Mouse (Mus musculus) kidney, embryonic 14.5 days (tissue): ENCODE data around the gene Cacna2d3. TPM values are rescaled to one million over a fixed set of nuclear protein-coding genes. Genes with fewer than 3 reads are reported as not detected.

ENCODE experiments used
- ATAC-seq: fragments of 200-750 bp; cut with Nextera tagmentation; 2 replicates; pipeline ENCODE4 v1.8.0; 2017; ENCODE audit warnings: moderate number of reproducible peaks, mild to moderate bottlenecking, moderate TSS enrichment, moderate library complexity; ENCODE audit not compliant: low FRiP score, low TSS enrichment
- H3K27ac ChIP-seq: fragments of 300-500 bp; sonication (generic); 2 replicates; pipeline ENCODE4 v1.5.1; 2014; ENCODE audit warnings: low read depth, mild to moderate bottlenecking, low read length, moderate library complexity, mixed read lengths
- H3K27me3 ChIP-seq: fragments of 300-500 bp; sonication (generic); 2 replicates; pipeline ENCODE4 v1.6.1; 2014; ENCODE audit warnings: mild to moderate bottlenecking, low read length; ENCODE audit not compliant: control insufficient read depth, insufficient read depth
- H3K36me3 ChIP-seq: fragments of 300-500 bp; sonication (generic); 2 replicates; pipeline ENCODE4 v1.6.1; 2014; ENCODE audit warnings: low read length, mixed read lengths; ENCODE audit not compliant: control insufficient read depth, insufficient read depth
- H3K4me1 ChIP-seq: fragments of 300-500 bp; sonication (generic); 2 replicates; pipeline ENCODE4 v1.6.1; 2014; ENCODE audit warnings: low read length, mixed read lengths; ENCODE audit not compliant: control insufficient read depth, insufficient read depth
- H3K4me2 ChIP-seq: fragments of 300-500 bp; sonication (generic); replicated peaks from 2 replicates; pipeline ENCODE4 v1.6.1; 2014; ENCODE audit warnings: low read depth, mild to moderate bottlenecking, low read length
- H3K4me3 ChIP-seq: fragments of 300-500 bp; sonication (generic); 2 replicates; pipeline ENCODE4 v1.5.1; 2014; ENCODE audit warnings: mild to moderate bottlenecking, low read length
- H3K9ac ChIP-seq: fragments of 300-500 bp; sonication (generic); 2 replicates; pipeline ENCODE4 v1.6.1; 2014; ENCODE audit warnings: low read depth, mild to moderate bottlenecking, low read length, moderate library complexity
- H3K9me3 ChIP-seq: fragments of 300-500 bp; sonication (generic); 2 replicates; pipeline ENCODE4 v1.6.1; 2016; ENCODE audit warnings: low read length; ENCODE audit not compliant: control insufficient read depth
- WGBS: fragments of 180-500 bp; shearing (Covaris S2); extraction: QIAGEN DNeasy Blood & Tissue Kit; methylation state at CpG from one replicate; pipeline ENCODE4 v1.1.7; 2014; 5-methylcytosine and 5-hydroxymethylcytosine counted together
- polyA plus RNA-seq: library from polyadenylated mRNA; unstranded; fragments of >200 nt; fragmentation: Nextera tagmentation; extraction: Ambion mirVana; gene quantifications from 2 replicates; pipeline ENCODE4 v1.2.1, GENCODE M21; 2014

Cacna2d3 gene
- polyA plus RNA-seq, 1 experiment from 2014 or later: 3.9 TPM

- H3K4me3 ChIP-seq: no peak overlapping the region
- WGBS: 85% methylated on average over 5 of the region's 5 CpGs
Observed at GRCm38 (mm10) chr14:28918871-28919270, 802.8 kb downstream of the Cacna2d3 start.

GRCm38 (mm10) chr14:28915004-28915403, 806.7 kb downstream of the Cacna2d3 start:
- no peak for ATAC-seq
- Histone ChIP-seq H3K4me2 (no peak overlapping the region), H3K4me3 (no peak overlapping the region), H3K36me3 (no peaks in the 10 kb centered on the region), H3K9me3 (no peaks in the 10 kb centered on the region), H3K4me1 (no peaks in the 10 kb centered on the region), H3K27me3 (no peaks in the 10 kb centered on the region), H3K9ac (no peak overlapping the region), H3K27ac (no peak overlapping the region)
- WGBS: 39% methylated on average over 1 of the region's 1 CpGs

More at GRCm38 (mm10) chr14:28918871-28919270, 802.8 kb downstream of the Cacna2d3 start:
- Histone ChIP-seq H3K4me2 (no peak overlapping the region), H3K36me3 (no peaks in the 10 kb centered on the region), H3K27me3 (no peaks in the 10 kb centered on the region), H3K27ac (no peak overlapping the region), H3K9ac (no peak overlapping the region), H3K9me3 (no peaks in the 10 kb centered on the region), H3K4me1 (no peaks in the 10 kb centered on the region)
- ATAC-seq: no peak

GRCm38 (mm10) chr14:28907659-28908058, 814.0 kb downstream of the Cacna2d3 start:
- no peak overlapping the region for H3K4me2 ChIP-seq
- ATAC-seq: no peak
- no peaks in the 10 kb centered on the region for H3K4me1 ChIP-seq
- H3K36me3 ChIP-seq: no peaks in the 10 kb centered on the region
- no peaks in the 10 kb centered on the region for H3K27me3 ChIP-seq
- H3K27ac ChIP-seq: no peak overlapping the region
- H3K4me3 ChIP-seq: no peak overlapping the region
- WGBS: 90% methylated on average over 6 of the region's 6 CpGs
- no peaks in the 10 kb centered on the region for H3K9me3 ChIP-seq
- H3K9ac ChIP-seq: no peak overlapping the region

- H3K27ac ChIP-seq: no peak overlapping the region
- WGBS: 37% methylated on average over 3 of the region's 3 CpGs
Observed at GRCm38 (mm10) chr14:28892530-28892929, 829.1 kb downstream of the Cacna2d3 start.

GRCm38 (mm10) chr14:28887373-28887772, 834.3 kb downstream of the Cacna2d3 start:
- no peaks in the 10 kb centered on the region for H3K4me1 ChIP-seq
- 92% methylated on average over 1 of the region's 1 CpGs for WGBS
- H3K9ac ChIP-seq: no peak overlapping the region
- no peaks in the 10 kb centered on the region for H3K27me3 ChIP-seq
- H3K36me3 ChIP-seq: no peaks in the 10 kb centered on the region
- no peaks in the 10 kb centered on the region for H3K9me3 ChIP-seq
- no peak overlapping the region for H3K27ac ChIP-seq
- H3K4me2 ChIP-seq: no peak overlapping the region
- no peak overlapping the region for H3K4me3 ChIP-seq
- ATAC-seq: no peak

More at GRCm38 (mm10) chr14:28892530-28892929, 829.1 kb downstream of the Cacna2d3 start:
- Histone ChIP-seq H3K4me1 (no peaks in the 10 kb centered on the region), H3K9ac (no peak overlapping the region), H3K27me3 (no peaks in the 10 kb centered on the region), H3K9me3 (no peaks in the 10 kb centered on the region), H3K36me3 (no peaks in the 10 kb centered on the region), H3K4me3 (no peak overlapping the region), H3K4me2 (no peak overlapping the region)
- no peak for ATAC-seq

GRCm38 (mm10) chr14:28886661-28887060, 835.0 kb downstream of the Cacna2d3 start:
- Histone ChIP-seq H3K4me2 (no peak overlapping the region), H3K27ac (no peak overlapping the region), H3K27me3 (no peaks in the 10 kb centered on the region), H3K4me3 (no peak overlapping the region), H3K36me3 (no peaks in the 10 kb centered on the region), H3K4me1 (no peaks in the 10 kb centered on the region), H3K9me3 (no peaks in the 10 kb centered on the region), H3K9ac (no peak overlapping the region)
- WGBS: 92% methylated on average over 4 of the region's 4 CpGs
- no peak for ATAC-seq

- H3K36me3 ChIP-seq: no peaks in the 10 kb centered on the region
- no peaks in the 10 kb centered on the region for H3K9me3 ChIP-seq
- no peak overlapping the region for H3K4me2 ChIP-seq
- no peak for ATAC-seq
- WGBS: 82% methylated on average over 6 of the region's 6 CpGs
- H3K9ac ChIP-seq: no peak overlapping the region
- no peak overlapping the region for H3K27ac ChIP-seq
- no peaks in the 10 kb centered on the region for H3K27me3 ChIP-seq
- no peaks in the 10 kb centered on the region for H3K4me1 ChIP-seq
- no peak overlapping the region for H3K4me3 ChIP-seq
Observed at GRCm38 (mm10) chr14:28870983-28871382, 850.7 kb downstream of the Cacna2d3 start.

- Histone ChIP-seq H3K27ac (no peak overlapping the region), H3K36me3 (no peaks in the 10 kb centered on the region), H3K4me1 (no peaks in the 10 kb centered on the region), H3K9me3 (no peaks in the 10 kb centered on the region), H3K4me3 (no peak overlapping the region), H3K4me2 (no peak overlapping the region), H3K9ac (no peak overlapping the region), H3K27me3 (no peaks in the 10 kb centered on the region)
- ATAC-seq: no peak
- 88% methylated on average over 5 of the region's 5 CpGs for WGBS
Observed at GRCm38 (mm10) chr14:28870382-28870781, 851.3 kb downstream of the Cacna2d3 start.

- Histone ChIP-seq H3K9ac (no peak overlapping the region), H3K27ac (no peak overlapping the region), H3K4me2 (no peak overlapping the region), H3K9me3 (no peaks in the 10 kb centered on the region), H3K27me3 (no peaks in the 10 kb centered on the region), H3K36me3 (no peaks in the 10 kb centered on the region), H3K4me1 (no peaks in the 10 kb centered on the region), H3K4me3 (no peak overlapping the region)
- no peak for ATAC-seq
- 58% methylated on average over 4 of the region's 4 CpGs for WGBS
Observed at GRCm38 (mm10) chr14:28864925-28865324, 856.7 kb downstream of the Cacna2d3 start.
